Mouse (Mus musculus) intestine, embryonic 16.5 days (tissue): ENCODE results near the gene Gm13279. TPM values are rescaled to one million over a fixed set of nuclear protein-coding genes. Genes with fewer than 3 reads are reported as not detected.
A peak's percentile ranks its signal among the peaks of the same experiment; 100 is the strongest.
"Not testable (repeated sequence)": the region's sequence is repeated elsewhere in the genome, so short reads cannot be mapped to it uniquely, and the experiment has no call there.

ENCODE experiments used
- ATAC-seq: fragments of 200-750 bp; cut with Nextera tagmentation; 2 replicates; pipeline ENCODE4 v1.8.0; 2017; ENCODE audit warnings: moderate TSS enrichment, moderate library complexity
- H3K27ac ChIP-seq: fragments of 300-500 bp; sonication (generic); 2 replicates; pipeline ENCODE4 v1.5.1; 2014; ENCODE audit warnings: mild to moderate bottlenecking, low read length
- H3K27me3 ChIP-seq: fragments of 300-500 bp; sonication (generic); replicated peaks from 2 replicates; pipeline ENCODE4 v1.6.1; 2014; ENCODE audit warnings: low read length, control low read depth, mixed read lengths; ENCODE audit not compliant: control insufficient read depth, insufficient read depth
- H3K36me3 ChIP-seq: fragments of 300-500 bp; sonication (generic); 2 replicates; pipeline ENCODE4 v1.6.1; 2014; ENCODE audit warnings: low read length, control low read depth; ENCODE audit not compliant: control insufficient read depth, insufficient read depth
- H3K4me1 ChIP-seq: fragments of 300-500 bp; sonication (generic); 2 replicates; pipeline ENCODE4 v1.6.1; 2014; ENCODE audit warnings: low read length, control low read depth, mixed read lengths; ENCODE audit not compliant: control insufficient read depth, insufficient read depth
- H3K4me2 ChIP-seq: fragments of 300-500 bp; sonication (generic); 2 replicates; pipeline ENCODE4 v1.6.1; 2014; ENCODE audit warnings: low read depth, low read length, control low read depth
- H3K4me3 ChIP-seq: fragments of 300-500 bp; sonication (generic); 2 replicates; pipeline ENCODE4 v1.5.1; 2014; ENCODE audit warnings: mild to moderate bottlenecking, low read length
- H3K9ac ChIP-seq: fragments of 300-500 bp; sonication (generic); 2 replicates; pipeline ENCODE4 v1.6.1; 2014; ENCODE audit warnings: low read depth, low read length
- H3K9me3 ChIP-seq: fragments of 300-500 bp; sonication (generic); 2 replicates; pipeline ENCODE4 v1.6.1; 2016; ENCODE audit warnings: low read length, control low read depth; ENCODE audit not compliant: control insufficient read depth
- WGBS: fragments of 180-500 bp; shearing (Covaris S2); extraction: QIAGEN DNeasy Blood & Tissue Kit; methylation state at CpG from one replicate; pipeline ENCODE4 v1.1.7; 2014; 5-methylcytosine and 5-hydroxymethylcytosine counted together
- polyA plus RNA-seq: library from polyadenylated mRNA; unstranded; fragments of >200 nt; fragmentation: Nextera tagmentation; extraction: Ambion mirVana; gene quantifications from 2 replicates; pipeline ENCODE4 v1.2.1, GENCODE M21; 2015

The Gm13279 gene
- polyA plus RNA-seq, 1 experiment from 2014 or later: not detected

GRCm38 (mm10) chr4:88788402-88788801 lies 8.8 kb upstream of the Gm13279 start, which contains the start of gene Gm13277:
Gene Gm13277 (plus strand): TSS chr4:88788632.
- H3K36me3 ChIP-seq, H3K9me3 ChIP-seq, H3K27ac ChIP-seq, H3K4me3 ChIP-seq, H3K4me2 ChIP-seq, H3K9ac ChIP-seq, H3K27me3 ChIP-seq, H3K4me1 ChIP-seq, ATAC-seq: not testable (repeated sequence)
- WGBS: 0% methylated on average over 1 of the region's 28 CpGs

- H3K9me3 ChIP-seq, H3K27me3 ChIP-seq, H3K4me3 ChIP-seq, H3K9ac ChIP-seq, H3K4me2 ChIP-seq, ATAC-seq, H3K27ac ChIP-seq, H3K4me1 ChIP-seq, H3K36me3 ChIP-seq: not testable (repeated sequence)
- WGBS: no CpG with 5 or more reads among the region's 28 CpGs
Observed at GRCm38 (mm10) chr4:88791250-88791649, 5.9 kb upstream of the Gm13279 start, which contains the start of gene Gm13278. Gene Gm13278 (plus strand): TSS chr4:88791550.

GRCm38 (mm10) chr4:88793936-88794675 lies 3.1 kb upstream of the Gm13279 start, which contains the start of gene Gm13275:
Gene Gm13275 (plus strand): TSS chr4:88794487.
- not testable (repeated sequence) for H3K9me3 ChIP-seq, ATAC-seq, H3K27me3 ChIP-seq, H3K4me2 ChIP-seq, H3K27ac ChIP-seq, H3K4me3 ChIP-seq, H3K36me3 ChIP-seq, H3K9ac ChIP-seq, H3K4me1 ChIP-seq
- WGBS: 0% methylated on average over 9 of the region's 52 CpGs

- not testable (repeated sequence) for H3K9me3 ChIP-seq, H3K27ac ChIP-seq, H3K36me3 ChIP-seq, H3K4me2 ChIP-seq, H3K4me1 ChIP-seq, ATAC-seq, H3K27me3 ChIP-seq, H3K9ac ChIP-seq, H3K4me3 ChIP-seq
- 21% methylated on average over 3 of the region's 7 CpGs for WGBS
Observed at GRCm38 (mm10) chr4:88799365-88799764, 2.2 kb downstream of the Gm13279 start, which contains the start of gene Gm13285. Gene Gm13285 (plus strand): TSS chr4:88799665.

- ATAC-seq, H3K9me3 ChIP-seq, H3K4me3 ChIP-seq, H3K4me1 ChIP-seq, H3K27me3 ChIP-seq, H3K36me3 ChIP-seq, H3K27ac ChIP-seq, H3K9ac ChIP-seq, H3K4me2 ChIP-seq: not testable (repeated sequence)
- WGBS: no CpG with 5 or more reads among the region's 29 CpGs
Observed at GRCm38 (mm10) chr4:88802954-88803353, 5.8 kb downstream of the Gm13279 start, which contains the start of gene Gm13287. Gene Gm13287 (plus strand): TSS chr4:88803254.

GRCm38 (mm10) chr4:88805231-88805630 lies 8.0 kb downstream of the Gm13279 start, which contains the start of gene Gm13288:
Gene Gm13288 (plus strand): TSS chr4:88805531.
- ATAC-seq, H3K9me3 ChIP-seq, H3K27ac ChIP-seq, H3K27me3 ChIP-seq, H3K9ac ChIP-seq, H3K4me1 ChIP-seq, H3K36me3 ChIP-seq, H3K4me2 ChIP-seq: not testable (repeated sequence)
- H3K4me3 ChIP-seq: peak within 1 kb of the TSS; percentile 16; the same call in 1 of the 2 replicates
- WGBS: no CpG with 5 or more reads among the region's 8 CpGs

GRCm38 (mm10) chr4:88805761-88806160 lies 8.6 kb downstream of the Gm13279 start:
- not testable (repeated sequence) for H3K27me3 ChIP-seq, H3K9me3 ChIP-seq, H3K4me2 ChIP-seq, H3K27ac ChIP-seq, ATAC-seq, H3K36me3 ChIP-seq, H3K9ac ChIP-seq, H3K4me1 ChIP-seq
- WGBS: 2% methylated on average over 11 of the region's 34 CpGs
- peak overlapping the region; percentile 16; the same call in 1 of the 2 replicates for H3K4me3 ChIP-seq

- H3K27ac ChIP-seq: no peak within 1 kb of the TSS
- no peaks in the 10 kb centered on the region for H3K36me3 ChIP-seq
- 66% methylated on average over 3 of the region's 3 CpGs for WGBS
- H3K9ac ChIP-seq: no peak within 1 kb of the TSS
- no peak within 1 kb of the TSS for H3K4me2 ChIP-seq
- ATAC-seq: no peak
- H3K4me1 ChIP-seq: no peaks in the 10 kb centered on the region
- H3K4me3 ChIP-seq: no peak within 1 kb of the TSS
- H3K9me3 ChIP-seq: no peaks in the 10 kb centered on the region
- H3K27me3 ChIP-seq: no peaks in the 10 kb centered on the region
Observed at GRCm38 (mm10) chr4:88815928-88816327, 18.7 kb downstream of the Gm13279 start, which contains the start of gene Ifna7. Gene Ifna7 (plus strand): TSS chr4:88816228.

- Histone ChIP-seq H3K27ac (no peak within 1 kb of the TSS), H3K4me1 (no peaks in the 10 kb centered on the region), H3K9ac (no peak within 1 kb of the TSS), H3K9me3 (no peaks in the 10 kb centered on the region), H3K36me3 (no peaks in the 10 kb centered on the region), H3K4me3 (no peak within 1 kb of the TSS), H3K4me2 (no peak within 1 kb of the TSS), H3K27me3 (no peaks in the 10 kb centered on the region)
- WGBS: 82% methylated on average over 1 of the region's 1 CpGs
- no peak for ATAC-seq
Observed at GRCm38 (mm10) chr4:88819659-88820058, 22.5 kb downstream of the Gm13279 start, which contains the start of gene Ifna11. Gene Ifna11 (plus strand): TSS chr4:88819959.
